Mouse (Mus musculus) myocyte (in vitro differentiated cells): Measurements from ENCODE around the gene Slc9a2.

Experiments used
- CEBPB ChIP-seq: IDR thresholded peaks from 2 replicates; pipeline ENCODE4 v1.6.1; 2011; ENCODE audit warnings: mild to moderate bottlenecking, moderate library complexity; ENCODE audit not compliant: poor library complexity, insufficient read depth, severe bottlenecking
- E2F4 ChIP-seq: IDR thresholded peaks from one replicate; pipeline ENCODE4 v1.6.1; 2011; ENCODE audit warnings: mild to moderate bottlenecking, control low read depth, moderate library complexity; ENCODE audit not compliant: insufficient read depth
- MAX ChIP-seq: IDR thresholded peaks from one replicate; pipeline ENCODE4 v1.6.1; 2011; ENCODE audit warnings: low read depth, mild to moderate bottlenecking, control low read depth
- MYOD1 ChIP-seq, 3 experiments: IDR thresholded peaks; one replicate each; pipeline ENCODE4 v1.6.1; 2011; ENCODE audit warnings: control low read depth in 2 of 3, low read depth in 2 of 3, mild to moderate bottlenecking in 2 of 3, moderate library complexity in 1 of 3; ENCODE audit not compliant: insufficient read length in 2 of 3, control insufficient read depth in 1 of 3
- MYOG ChIP-seq, 3 experiments: IDR thresholded peaks; one replicate each; pipeline ENCODE4 v1.6.1; 2011; ENCODE audit warnings: control low read depth in 2 of 3, low read depth in 2 of 3, mild to moderate bottlenecking in 2 of 3; ENCODE audit not compliant: insufficient read length in 2 of 3, control insufficient read depth in 1 of 3, insufficient read depth in 1 of 3
- POLR2A ChIP-seq: IDR thresholded peaks from one replicate; pipeline ENCODE4 v1.6.1; 2011; ENCODE audit warnings: low read depth, mild to moderate bottlenecking, control low read depth, moderate library complexity; ENCODE audit not compliant: insufficient read length
- POLR2AphosphoS2 ChIP-seq: IDR thresholded peaks from one replicate; pipeline ENCODE4 v1.6.1; 2011; ENCODE audit warnings: low read depth, control low read depth; ENCODE audit not compliant: insufficient read length
- SRF ChIP-seq: IDR thresholded peaks from one replicate; pipeline ENCODE4 v1.6.1; 2011; ENCODE audit warnings: low read depth; ENCODE audit not compliant: control insufficient read depth, insufficient read length
- TCF12 ChIP-seq: IDR thresholded peaks from one replicate; pipeline ENCODE4 v1.6.1; 2011; ENCODE audit warnings: mild to moderate bottlenecking, control low read depth; ENCODE audit not compliant: poor library complexity, insufficient read depth, severe bottlenecking
- USF1 ChIP-seq: IDR thresholded peaks from one replicate; pipeline ENCODE4 v1.6.1; 2011; ENCODE audit warnings: low read depth, mild to moderate bottlenecking, control low read depth, moderate library complexity

- no peak for TF ChIP-seq MAX
- TF ChIP-seq POLR2A, result no peak
- no peak for TF ChIP-seq POLR2AphosphoS2
- no peak for TF ChIP-seq E2F4
- TF ChIP-seq CEBPB, result no peak
- no peak for TF ChIP-seq MYOG (IDR thresholded peaks at IDR 0.05; ENCODE audit: control insufficient read depth in 1 of 3, insufficient read depth in 1 of 3, insufficient read length in 2 of 3, low read depth in 2 of 3)
- TF ChIP-seq TCF12, result no peak
- TF ChIP-seq USF1, result no peak
- TF ChIP-seq MYOD1 (IDR thresholded peaks at IDR 0.05; ENCODE audit: control insufficient read depth in 1 of 3, insufficient read length in 2 of 3, low read depth in 2 of 3), result no peak
- no peak for TF ChIP-seq SRF
Measured at GRCm38 (mm10) chr1:40764042-40764441, 83.7 kb downstream of the Slc9a2 start.
